Mouse (Mus musculus) layer of hippocampus, adult 2 months (tissue): Measurements from ENCODE around the gene Olfr656. TPM values are rescaled to one million over a fixed set of nuclear protein-coding genes. Genes with fewer than 3 reads are reported as not detected.

ENCODE experiments used
- DNase-seq, 2 experiments: peaks; one replicate each; pipeline ENCODE4 v3.0.0; 2022; ENCODE audit warnings: low spot score in 2 of 2
- H3K27ac ChIP-seq: fragments of 200-600 bp; 2 replicates; pipeline ENCODE4 v1.8.1; 2022
- H3K4me3 ChIP-seq: fragments of 200-600 bp; 2 replicates; pipeline ENCODE4 v1.8.1; 2022; ENCODE audit warnings: mild to moderate bottlenecking
- CTCF ChIP-seq: fragments of 200-600 bp; conservative IDR thresholded peaks from 2 replicates; pipeline ENCODE4 v1.8.1; 2022; ENCODE audit warnings: antibody characterized with exemption, mild to moderate bottlenecking, moderate library complexity
- long read RNA-seq, 2 experiments: library from polyadenylated mRNA; stranded (forward); transcript quantifications; one replicate each; pipeline ENCODE4 v2.0.0; 2021; ENCODE audit warnings: borderline mapping rate in 2 of 2
- total RNA-seq, 2 experiments: library from RNA; stranded (reverse); gene quantifications; 2 replicates each; pipeline ENCODE4 v1.2.3; 2021

The Olfr656 gene
- total RNA-seq: not detected
- long read RNA-seq, experiment 1: 0 reads
- long read RNA-seq, experiment 2: 0 reads

- no peak for TF ChIP-seq CTCF
- no peak within 1 kb of the TSS for H3K4me3 ChIP-seq
- no peak within 1 kb of the TSS for H3K27ac ChIP-seq
- no peak for DNase-seq
These were observed at the start of gene Olfr656 for GRCm38 (mm10) chr7:104613655-104614054. Gene Olfr656, plus strand, starts transcription at chr7:104613955.

GRCm38 (mm10) chr7:104577014-104577413 lies 36.7 kb upstream of the Olfr656 start, which contains the start of gene Olfr653:
Gene Olfr653, plus strand, starts transcription at chr7:104577314.
- no peak for TF ChIP-seq CTCF
- DNase-seq: no peak
- H3K27ac ChIP-seq: no peak within 1 kb of the TSS
- H3K4me3 ChIP-seq: no peak within 1 kb of the TSS

DNA sequence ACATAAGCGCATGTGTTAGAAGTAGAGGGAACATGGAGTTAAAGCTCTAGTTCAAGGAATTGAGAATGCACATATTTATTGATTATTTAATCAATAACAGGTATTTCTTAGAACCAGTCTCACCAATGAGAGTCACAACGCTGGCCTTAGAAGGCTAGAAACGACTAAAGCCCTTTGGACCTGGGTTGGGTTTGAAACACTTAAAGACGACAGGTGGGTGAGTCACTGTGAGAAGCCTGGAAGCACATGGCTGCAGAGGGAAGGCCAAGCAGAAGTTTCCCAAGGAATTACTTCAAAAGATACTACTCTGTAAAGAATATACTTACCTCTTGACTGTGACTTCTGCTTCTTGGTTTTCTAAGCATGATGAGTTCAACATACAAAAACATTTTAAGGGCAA lies 32.9 kb upstream of the Olfr656 start:
- no peak overlapping the region for H3K27ac ChIP-seq
- no peak overlapping the region for H3K4me3 ChIP-seq
- DNase-seq: no peak
- TF ChIP-seq CTCF: no peak

DNA sequence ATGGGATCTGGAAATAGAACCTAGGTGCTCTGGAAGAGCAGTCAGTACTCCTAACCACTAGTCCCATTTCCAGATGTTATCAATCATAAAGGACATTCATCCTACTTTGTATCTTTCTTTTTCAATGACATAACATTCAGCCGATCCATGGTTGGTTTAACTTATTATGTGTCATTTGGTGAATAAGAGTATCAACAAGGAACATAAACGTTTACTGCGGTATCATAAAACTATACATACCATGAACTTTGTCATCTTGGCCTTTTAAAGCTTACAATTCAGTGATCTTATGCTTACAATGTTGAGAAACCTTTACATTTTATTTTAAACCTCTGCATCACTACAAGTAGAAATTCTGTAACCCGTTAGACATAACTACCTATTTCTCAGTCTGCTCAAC lies 32.3 kb upstream of the Olfr656 start:
- Histone ChIP-seq H3K4me3 (no peak overlapping the region), H3K27ac (no peak overlapping the region)
- DNase-seq: no peak
- no peak for TF ChIP-seq CTCF

DNA sequence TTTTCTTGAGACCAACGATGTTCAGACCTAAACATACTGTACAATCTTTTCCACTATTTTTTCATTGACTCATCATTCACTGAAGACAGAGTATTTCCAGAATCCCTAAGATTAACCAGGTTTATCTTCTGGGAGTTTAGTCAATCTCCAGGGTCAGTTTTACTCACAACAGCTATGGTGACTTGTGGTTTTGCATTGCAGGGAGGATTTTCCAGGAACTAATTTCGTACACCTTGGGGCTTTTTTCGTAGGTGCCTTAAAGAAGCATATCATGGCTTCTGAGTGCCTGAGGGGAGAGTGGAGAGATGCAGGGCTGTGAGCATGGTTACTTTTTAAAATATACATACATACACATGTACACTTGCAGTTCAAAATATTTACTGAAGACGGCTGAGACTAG lies 27.0 kb upstream of the Olfr656 start, which contains the start of gene Olfr654:
TSS of gene Olfr654 (plus strand) at position 301 of the 400 bp plus-strand sequence.
- Histone ChIP-seq H3K4me3 (no peak within 1 kb of the TSS), H3K27ac (no peak within 1 kb of the TSS)
- no peak for DNase-seq
- TF ChIP-seq CTCF: no peak

GRCm38 (mm10) chr7:104588274-104588673 lies 25.5 kb upstream of the Olfr656 start:
- TF ChIP-seq CTCF: no peak
- no peak overlapping the region for H3K27ac ChIP-seq
- no peak for DNase-seq
- H3K4me3 ChIP-seq: no peak overlapping the region

DNA sequence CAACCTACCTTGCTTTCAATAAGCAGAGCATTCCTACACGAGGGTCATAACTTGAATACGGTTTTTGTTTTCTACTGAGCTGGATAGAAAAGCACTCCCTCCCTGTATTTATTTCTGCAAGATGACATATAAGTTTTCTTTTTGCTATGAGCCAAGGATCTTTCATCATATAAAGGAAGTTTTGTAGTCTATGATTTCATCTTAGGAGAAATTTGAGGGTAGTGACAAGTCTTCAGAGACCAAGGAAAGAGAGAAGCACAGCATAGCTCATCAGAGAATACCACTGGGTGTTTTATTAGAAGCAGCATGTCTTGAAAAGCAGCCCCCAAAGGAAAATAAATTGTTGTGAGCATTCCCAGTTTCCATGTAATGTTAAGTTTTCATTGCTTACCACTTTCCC lies 12.1 kb upstream of the Olfr656 start, which contains the start of gene Olfr655:
TSS of gene Olfr655 (minus strand) at position 101 of the 400 bp plus-strand sequence.
- Histone ChIP-seq H3K4me3 (no peak within 1 kb of the TSS), H3K27ac (no peak within 1 kb of the TSS)
- TF ChIP-seq CTCF: no peak
- no peak for DNase-seq

GRCm38 (mm10) chr7:104603173-104603572 lies 10.6 kb upstream of the Olfr656 start:
- H3K27ac ChIP-seq: no peak overlapping the region
- H3K4me3 ChIP-seq: no peak overlapping the region
- peak; percentile 65 for TF ChIP-seq CTCF
- DNase-seq: no peak

DNA sequence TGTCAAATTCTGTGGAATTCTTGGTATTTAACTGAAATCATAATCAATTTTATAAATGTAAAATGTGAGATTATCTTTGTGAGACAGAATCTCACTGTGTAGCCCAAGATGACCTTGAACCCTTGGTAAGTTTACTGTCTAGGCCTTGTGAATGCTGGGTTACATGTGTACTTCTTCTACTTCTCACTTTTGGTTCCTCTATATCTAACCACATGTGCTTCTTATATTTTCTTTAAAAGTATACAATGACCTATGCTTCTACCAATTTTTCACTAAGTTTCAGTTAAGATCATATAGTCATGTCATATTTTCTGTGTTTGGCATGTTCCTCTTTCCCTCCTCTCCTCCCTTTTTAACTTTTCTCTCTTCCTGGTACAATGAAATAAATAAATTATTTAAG lies 9.0 kb upstream of the Olfr656 start:
- TF ChIP-seq CTCF: no peak
- H3K4me3 ChIP-seq: no peak overlapping the region
- no peak overlapping the region for H3K27ac ChIP-seq
- no peak for DNase-seq

DNA sequence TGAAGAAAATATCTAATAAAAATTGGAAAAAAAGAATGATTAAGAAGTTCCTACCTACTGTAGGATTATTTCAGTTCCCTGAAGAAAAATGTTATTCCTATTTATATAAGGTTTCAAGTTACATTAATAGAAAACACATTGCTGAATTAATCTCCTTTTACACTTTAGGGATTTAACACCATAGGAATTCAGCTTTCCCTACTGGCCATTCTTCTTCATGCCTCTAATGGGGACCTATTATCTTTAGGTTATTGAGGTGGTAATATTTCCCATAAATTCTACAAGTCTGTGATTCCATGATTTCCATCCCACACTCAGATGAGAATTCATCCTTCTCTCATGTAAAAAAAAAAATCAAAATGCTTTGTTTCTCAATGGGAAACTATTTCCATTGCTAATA lies 10.7 kb downstream of the Olfr656 start, which contains the start of gene Olfr657:
TSS of gene Olfr657 (plus strand) at position 301 of the 400 bp plus-strand sequence.
- Histone ChIP-seq H3K4me3 (no peak within 1 kb of the TSS), H3K27ac (no peak within 1 kb of the TSS)
- TF ChIP-seq CTCF: no peak
- no peak for DNase-seq

- no peak within 1 kb of the TSS for H3K4me3 ChIP-seq
These were observed 33.2 kb downstream of the Olfr656 start, which contains the start of gene Olfr658 for GRCm38 (mm10) chr7:104646841-104647482. Gene Olfr658, minus strand, starts transcription at chr7:104647305.

GRCm38 (mm10) chr7:104666453-104666852 lies 52.7 kb downstream of the Olfr656 start, which contains the start of gene Olfr659:
Gene Olfr659, plus strand, starts transcription at chr7:104666753.
- TF ChIP-seq CTCF: no peak
- no peak for DNase-seq
- H3K27ac ChIP-seq: no peak within 1 kb of the TSS
- H3K4me3 ChIP-seq: no peak within 1 kb of the TSS

More at GRCm38 (mm10) chr7:104646841-104647482, 33.2 kb downstream of the Olfr656 start, which contains the start of gene Olfr658:
- TF ChIP-seq CTCF: peak; percentile 59
- peak in 1 of 2 experiments; percentile 10 for DNase-seq
- no peak within 1 kb of the TSS for H3K27ac ChIP-seq

Other genes with a start within 250 kb of the Olfr656 start
- not detected for gene Trim30b, start 244.1 kb upstream of the Olfr656 start, total RNA-seq
- not detected for gene Trim30c, start 213.1 kb upstream of the Olfr656 start, total RNA-seq
- gene Trim30a, start 148.8 kb upstream of the Olfr656 start, total RNA-seq: 1 to 10 TPM in 1 of 2 experiments, under 1 TPM in 1; 0.64 to 1.1 TPM
- under 1 TPM; 0.33 to 0.34 TPM for gene Trim30d, start 106.1 kb upstream of the Olfr656 start, total RNA-seq
- gene Olfr651, start 63.8 kb upstream of the Olfr656 start, total RNA-seq: not detected
- gene Olfr652, start 53.1 kb upstream of the Olfr656 start, total RNA-seq: not detected
- gene Olfr653, start 36.6 kb upstream of the Olfr656 start, total RNA-seq: not detected
- gene Olfr654, start 26.9 kb upstream of the Olfr656 start, total RNA-seq: not detected
- not detected for gene Olfr655, start 12.2 kb upstream of the Olfr656 start, total RNA-seq
- gene Olfr657, start 10.8 kb downstream of the Olfr656 start, total RNA-seq: not detected
- gene Olfr658, start 33.4 kb downstream of the Olfr656 start, total RNA-seq: not detected
- not detected for gene Olfr659, start 52.8 kb downstream of the Olfr656 start, total RNA-seq
- not detected for gene Olfr661, start 72.5 kb downstream of the Olfr656 start, total RNA-seq
- gene Usp17le, start 163.5 kb downstream of the Olfr656 start, total RNA-seq: not detected
- gene Usp17lb, start 228.6 kb downstream of the Olfr656 start, total RNA-seq: not detected
- not detected for gene Usp17la, start 243.1 kb downstream of the Olfr656 start, total RNA-seq